Mouse (Mus musculus) ES-E14 (cell line): ENCODE data around the gene Olfr690. TPM values are rescaled to one million over a fixed set of nuclear protein-coding genes. Genes with fewer than 3 reads are reported as not detected.

Source experiments
- DNase-seq: peaks from one replicate; pipeline ENCODE4 v3.0.0-alpha.2; 2013; ENCODE audit warnings: low read depth, low spot score
- H3K27ac ChIP-seq: 2 replicates; pipeline ENCODE4 v1.5.1; 2012; ENCODE audit warnings: low read depth, mild to moderate bottlenecking, low read length, moderate library complexity, mixed read lengths; ENCODE audit not compliant: poor library complexity, insufficient read depth, severe bottlenecking
- H3K36me3 ChIP-seq: 2 replicates; pipeline ENCODE4 v1.6.1; 2012; ENCODE audit warnings: mild to moderate bottlenecking, low read length, moderate library complexity, mixed read lengths; ENCODE audit not compliant: control insufficient read depth, poor library complexity, insufficient read depth, severe bottlenecking
- H3K4me1 ChIP-seq, 2 experiments: fragments of 150-350 bp in 1 of 2; sonication (generic) in 1 of 2; 2 replicates each; pipeline ENCODE4 v1.6.1; 2012; ENCODE audit warnings: low read length in 2 of 2, mild to moderate bottlenecking in 1 of 2, mixed read lengths in 1 of 2; ENCODE audit not compliant: control insufficient read depth in 2 of 2, insufficient read depth in 2 of 2, poor library complexity in 1 of 2
- H3K4me3 ChIP-seq, 2 experiments: fragments of 150-350 bp in 1 of 2; sonication (generic) in 1 of 2; 2 replicates each; pipeline ENCODE4 v1.5.1; 2012; ENCODE audit warnings: low read length in 2 of 2, low read depth in 1 of 2, mild to moderate bottlenecking in 1 of 2, mixed read lengths in 1 of 2; ENCODE audit not compliant: insufficient read depth in 1 of 2, poor library complexity in 1 of 2, severe bottlenecking in 1 of 2
- H3K9ac ChIP-seq: 2 replicates; pipeline ENCODE4 v1.6.1; 2012; ENCODE audit warnings: low read depth, mild to moderate bottlenecking, low read length, mixed read lengths; ENCODE audit not compliant: poor library complexity, insufficient read depth, severe bottlenecking
- H3K9me3 ChIP-seq: fragments of 150-350 bp; sonication (generic); 2 replicates; pipeline ENCODE4 v1.6.1; 2012; ENCODE audit warnings: low read depth, mild to moderate bottlenecking, low read length; ENCODE audit not compliant: control insufficient read depth, insufficient read depth
- CHD2 ChIP-seq: IDR thresholded peaks from 2 replicates; pipeline ENCODE4 v1.6.1; 2014; ENCODE audit warnings: mild to moderate bottlenecking, low read depth, low read length, inconsistent platforms
- HCFC1 ChIP-seq: IDR thresholded peaks from 2 replicates; pipeline ENCODE4 v1.6.1; 2012; ENCODE audit warnings: low read length, inconsistent platforms, borderline replicate concordance; ENCODE audit not compliant: insufficient read depth
- MAFK ChIP-seq: IDR thresholded peaks from 2 replicates; pipeline ENCODE4 v1.6.1; 2014; ENCODE audit warnings: mild to moderate bottlenecking, low read depth, low read length, inconsistent platforms; ENCODE audit not compliant: insufficient read depth
- ZC3H11A ChIP-seq: IDR thresholded peaks from 2 replicates; pipeline ENCODE4 v1.6.1; 2012; ENCODE audit warnings: low read depth, mild to moderate bottlenecking, inconsistent platforms, low read length, borderline replicate concordance
- ZNF384 ChIP-seq: IDR thresholded peaks from 2 replicates; pipeline ENCODE4 v1.6.1; 2012; ENCODE audit warnings: low read depth, low read length, inconsistent platforms
- in situ Hi-C, 2 experiments: fragments of 600-800 bp; cut with MboI; formaldehyde crosslinking; loops; one replicate each; pipeline ENCODE4 v1.15.1; 2025; ENCODE audit warnings: low sequenced_read_pairs in 2 of 2, inconsistent platforms in 1 of 2; ENCODE audit not compliant: unreplicated experiment in 2 of 2
- total RNA-seq: library from RNA; depleted of rRNA; stranded (reverse); fragments of 300-350 nt; gene quantifications from 2 replicates; pipeline ENCODE4 v1.2.3, GENCODE M21; 2012; rRNA removed

The Olfr690 gene
- total RNA-seq, 1 experiment, result not detected

GRCm38 (mm10) chr7:105287795-105288194, 46.1 kb downstream of the Olfr690 start, which contains the start of gene Olfr688:
Gene Olfr688 (plus strand): TSS chr7:105288095.
- TF ChIP-seq CHD2, result no peak
- TF ChIP-seq ZC3H11A, result no peak
- no peak for TF ChIP-seq MAFK
- TF ChIP-seq ZNF384, result no peak
- no peak for TF ChIP-seq HCFC1
- DNase-seq, result no peak
- in situ Hi-C loops, result no loop called here
- Histone ChIP-seq H3K27ac (no peak within 1 kb of the TSS), H3K4me1 (no peaks in the 10 kb centered on the region), H3K9me3 (no peaks in the 10 kb centered on the region), H3K36me3 (no peaks in the 10 kb centered on the region), H3K9ac (no peak within 1 kb of the TSS), H3K4me3 (no peak within 1 kb of the TSS)

Other genes with a start within 250 kb of the Olfr690 start
- not detected in 2 replicates for gene Olfr680-ps1, start 241.3 kb downstream of the Olfr690 start, total RNA-seq
- gene Olfr681, start 217.3 kb downstream of the Olfr690 start, total RNA-seq, result not detected in 2 replicates
- gene Olfr683, start 187.1 kb downstream of the Olfr690 start, total RNA-seq, result not detected in 2 replicates
- not detected in 2 replicates for gene Olfr684, start 170.5 kb downstream of the Olfr690 start, total RNA-seq
- gene Olfr685, start 148.1 kb downstream of the Olfr690 start, total RNA-seq, result not detected in 2 replicates
- not detected in 2 replicates for gene Olfr686, start 126.6 kb downstream of the Olfr690 start, total RNA-seq
- gene Olfr688, start 46.0 kb downstream of the Olfr690 start, total RNA-seq, result not detected in 2 replicates
- not detected in 2 replicates for gene Olfr689, start 22.9 kb downstream of the Olfr690 start, total RNA-seq
- gene Olfr691, start 8.2 kb upstream of the Olfr690 start, total RNA-seq, result not detected in 2 replicates
- gene Olfr692, start 34.1 kb upstream of the Olfr690 start, total RNA-seq, result 0.26 TPM in 1 of 2 replicates, not detected in the other
- 0.89 and 2.4 TPM in 2 replicates for gene Gm5901, start 40.9 kb upstream of the Olfr690 start, total RNA-seq
- 29.9 and 37.6 TPM in 2 replicates for gene Fam160a2, start 66.0 kb upstream of the Olfr690 start, total RNA-seq
- gene Cnga4, start 70.5 kb upstream of the Olfr690 start, total RNA-seq, result 0.13 and 0.37 TPM in 2 replicates
- 0.27 and 0.58 TPM in 2 replicates for gene Cckbr, start 91.6 kb upstream of the Olfr690 start, total RNA-seq
- 2.0 and 5.3 TPM in 2 replicates for gene Cavin3, start 148.2 kb upstream of the Olfr690 start, total RNA-seq
- 19.4 and 22.8 TPM in 2 replicates for gene Smpd1, start 220.3 kb upstream of the Olfr690 start, total RNA-seq
- 14.2 and 19.9 TPM in 2 replicates for gene Apbb1, start 247.5 kb upstream of the Olfr690 start, total RNA-seq